In genomic region chr5:90596155-90596554, GRCm38 (mm10) we compare ENCODE assay signal across 26 mouse cellular contexts. TPM values are rescaled to one million over a fixed set of nuclear protein-coding genes. Genes with fewer than 3 reads are reported as not detected.
DNase-seq lines count a peak whose midpoint lies in the region; TF ChIP-seq lines count a peak whose summit lies in the region.
"Had no signal": no experiment of that assay in that cellular context is flagged by ENCODE, and none has a peak within 500 bp of the region (broad histone marks: within the 10 kb centered on the region; RNA-seq: fewer than 3 reads in every experiment).

No protein-coding gene starts in this region.

- peaks cover 0 to 35% of the 10 kb centered on the region in 2 experiments; a peak in 2 of 4 replicates for H3K36me3 ChIP-seq in MEL (ENCODE audit: control insufficient read depth in 1 of 2, insufficient read depth in 2 of 2, low read length in 2 of 2)
- H3K36me3 ChIP-seq: G1E had no signal

- TF ChIP-seq POLR2A in MEL (IDR thresholded peaks at IDR 0.05; ENCODE audit: control insufficient read depth in 1 of 2, insufficient read depth in 1 of 2, low read depth in 1 of 2, low read length in 2 of 2, poor library complexity in 1 of 2): no peak

- peaks cover 13 to 30% of the 10 kb centered on the region in 2 experiments for H3K4me1 ChIP-seq in MEL (ENCODE audit: control insufficient read depth in 1 of 2, insufficient read depth in 2 of 2, low read length in 2 of 2)

- no peaks in the 10 kb centered on the region for H3K27me3 ChIP-seq in MEL (ENCODE audit: control insufficient read depth in 1 of 2, insufficient read depth in 2 of 2, low read length in 2 of 2)
- H3K27me3 ChIP-seq: CH12.LX, Patski had no signal

- H3K4me3 ChIP-seq in MEL (ENCODE audit: control insufficient read depth in 1 of 2, insufficient read depth in 1 of 2, low read depth in 2 of 2, low read length in 2 of 2): no peak overlapping the region

- no peak overlapping the region for H3K9ac ChIP-seq in MEL (ENCODE audit: control insufficient read depth, low read depth, low read length, poor library complexity, severe bottlenecking)

- H3K27ac ChIP-seq in MEL (ENCODE audit: control insufficient read depth, low read depth, low read length): peak overlapping the region; percentile 94

- peak; percentile 56 for DNase-seq in 416B (ENCODE audit: low read depth)
- peak; percentile 90 for DNase-seq in MEL (ENCODE audit: low read depth, low spot score)
- peak; percentile 80 for DNase-seq in MEL-GATA-1-ER (ENCODE audit: extremely low read depth, low read depth)
- DNase-seq in heart, adult 8-10 months (ENCODE audit: low spot score): no peak
- no peak for DNase-seq in kidney, adult 9 months
- no peak for DNase-seq in kidney, adult 18-20 months
- DNase-seq: adrenal gland, adult 2 months; adrenal gland, adult 8-10 months; adrenal gland, postnatal 10 days; adrenal gland, postnatal 14 days; adrenal gland, postnatal 25 days; adrenal gland, postnatal 36 days; B cell, adult 2 months; cerebellum, adult 11 months; cerebellum, adult 11-12 months; cerebellum, adult 18-20 months; cerebellum, adult 2 months; cerebellum, adult 8-10 months; cerebellum, adult 9-10 months had no signal

- TF ChIP-seq RAD21 in MEL (IDR thresholded peaks at IDR 0.05; ENCODE audit: low read depth, low read length): no peak

- H3K9me3 ChIP-seq in MEL (replicated peaks; ENCODE audit: insufficient read depth, low read length): no peaks in the 10 kb centered on the region
- H3K9me3 ChIP-seq: G1E had no signal

- peak; percentile 62 to 67; a peak in 3 of 4 replicates for TF ChIP-seq EP300 in MEL (IDR thresholded peaks at IDR 0.05; ENCODE audit: low read depth in 1 of 2, low read length in 2 of 2)

- no peaks in the 10 kb centered on the region for H3K79me2 ChIP-seq in MEL (ENCODE audit: control insufficient read depth, insufficient read depth, low read length, poor library complexity)

- no peak for TF ChIP-seq CTCF in MEL (IDR thresholded peaks at IDR 0.05 in 2 of 3, conservative IDR thresholded peaks at IDR 0.05 in 1 of 3; ENCODE audit: control insufficient read depth in 1 of 3, insufficient read depth in 1 of 3, low read depth in 2 of 3, low read length in 3 of 3, poor library complexity in 1 of 3, severe bottlenecking in 1 of 3)

TF ChIP-seq in MEL, 35 proteins besides CTCF, POLR2A, EP300 and RAD21:
- TF ChIP-seq ELF1 (IDR thresholded peaks at IDR 0.05; ENCODE audit: low read depth, low read length) (peak; percentile 59; the same call in 1 of the 2 replicates), HCFC1 (IDR thresholded peaks at IDR 0.05; ENCODE audit: low read depth, low read length) (0 out of 2 replicates have a peak, but pooled peaks have one; percentile 15), SIN3A (IDR thresholded peaks at IDR 0.05; ENCODE audit: low read length) (peak; percentile 41; the same call in 1 of the 2 replicates), TBP (IDR thresholded peaks at IDR 0.05; ENCODE audit: low read depth, low read length) (0 out of 2 replicates have a peak, but pooled peaks have one; percentile 49), TAL1 (IDR thresholded peaks at IDR 0.05; ENCODE audit: low read length) (no peak), ETS1 (IDR thresholded peaks at IDR 0.05; ENCODE audit: low read depth, low read length) (peak; percentile 62), CHD1 (IDR thresholded peaks at IDR 0.05; ENCODE audit: low read depth, low read length) (no peak), NRF1 (IDR thresholded peaks at IDR 0.05; ENCODE audit: insufficient read depth, low read depth, low read length, poor library complexity, severe bottlenecking) (0 out of 2 replicates have a peak, but pooled peaks have one; percentile 39), E2F4 (IDR thresholded peaks at IDR 0.05; ENCODE audit: borderline replicate concordance, low read depth, low read length) (no peak), MYC (IDR thresholded peaks at IDR 0.05; ENCODE audit: low read depth, low read length) (peak; percentile 90), MXI1 (IDR thresholded peaks at IDR 0.05; ENCODE audit: low read depth, low read length) (peak; percentile 75; the same call in 1 of the 2 replicates), BHLHE40 (IDR thresholded peaks at IDR 0.05; ENCODE audit: borderline replicate concordance, low read depth, low read length) (no peak), ZC3H11A (IDR thresholded peaks at IDR 0.05; ENCODE audit: low read depth, low read length) (no peak), RCOR1 (IDR thresholded peaks at IDR 0.05; ENCODE audit: low read depth, low read length) (0 out of 2 replicates have a peak, but pooled peaks have one; percentile 5), MAX (IDR thresholded peaks at IDR 0.05; ENCODE audit: low read length) (peak; percentile 69; the same call in 1 of the 2 replicates)

RNA-seq across cellular contexts. Expression of gene 5830473C10Rik, which starts 35.2 kb away (rescaled TPM):
- 4.9 and 5.9 TPM in 2 replicates for total RNA-seq in MEL (2012; rRNA removed)
- polyA plus RNA-seq in MEL (2012; ENCODE audit: insufficient read depth in 1 of 2, insufficient read length in 2 of 2, low read depth in 1 of 2, low replicate concordance in 2 of 2, missing spikeins in 1 of 2): 1 to 10 TPM in 1 of 2 experiments, not detected in 1; 9.3 TPM
- total RNA-seq in heart, adult 8-10 months (2022): not detected
- total RNA-seq: adrenal gland, adult 18-20 months; adrenal gland, adult 8-10 months; adrenal gland, postnatal 25 days; adrenal gland, postnatal 36 days; ES-E14; G1E had no signal
- polyA plus RNA-seq: activated CD4-positive, CD25-positive, alpha-beta regulatory T cell, adult 4 months; adrenal gland, adult 2 months; C2C12; cerebellum, adult 2 months; G1E had no signal

RNA-seq across cellular contexts. Expression of gene Rassf6, which starts 44.3 kb away (rescaled TPM):
- not detected in 2 replicates for total RNA-seq in MEL (2012; rRNA removed)
- polyA plus RNA-seq in MEL (2012; ENCODE audit: insufficient read depth in 1 of 2, insufficient read length in 2 of 2, low read depth in 1 of 2, low replicate concordance in 2 of 2, missing spikeins in 1 of 2): under 1 TPM in 1 of 2 experiments, not detected in 1; 0.39 TPM
- total RNA-seq in heart, adult 8-10 months (2022): not detected
- total RNA-seq: G1E had no signal
- polyA plus RNA-seq: adrenal gland, adult 2 months; G1E had no signal

Comparison
In these comparisons a context has a peak if more than half of its experiments do, and no peak if none do; other contexts are left out.
1. DNase-seq: peak in 416B (single experiment), MEL (single experiment) and MEL-GATA-1-ER (single experiment); none in heart, adult 8-10 months (single experiment), kidney, adult 9 months (single experiment) and kidney, adult 18-20 months (single experiment).